Mouse (Mus musculus): Measurements from ENCODE around the gene Ugt1a6a. TPM values are rescaled to one million over a fixed set of nuclear protein-coding genes. Genes with fewer than 3 reads are reported as not detected.
A peak's percentile ranks its signal among the peaks of the same experiment; 100 is the strongest.

The Ugt1a6a gene
- polyA plus RNA-seq, 1 experiment from 2014 or later: 11.0 TPM

DNA sequence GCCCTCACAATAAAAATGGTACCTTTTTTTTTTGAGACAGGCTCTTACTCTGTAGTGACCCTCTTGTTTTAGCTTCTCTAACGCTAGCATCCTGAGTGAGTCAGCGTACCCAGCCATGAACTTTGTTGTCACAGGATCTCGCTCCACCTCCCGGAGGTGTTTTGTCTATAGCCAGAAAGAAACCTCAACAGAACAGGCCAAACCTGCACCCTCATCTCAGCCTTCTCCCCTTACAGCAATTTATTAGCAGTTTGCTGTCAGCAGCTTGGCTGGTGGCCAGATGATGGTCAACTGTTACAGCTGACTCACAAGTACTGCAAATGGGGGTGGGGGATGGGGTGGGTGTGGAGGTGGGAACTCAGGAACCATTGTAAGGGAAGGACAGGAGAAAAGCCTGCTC lies 127.6 kb downstream of the Ugt1a6a start:
- 0 out of 2 replicates have a peak, but pooled peaks cover 10% of the 10 kb centered on the region for H3K4me1 ChIP-seq (ENCODE audit: control insufficient read depth, insufficient read depth, low read length)
- no peak overlapping the region for H3K27ac ChIP-seq (ENCODE audit: low read length)
- H3K36me3 ChIP-seq (ENCODE audit: control insufficient read depth, insufficient read depth, low read length): peaks cover 66% of the 10 kb centered on the region
- no peaks in the 10 kb centered on the region for H3K9me3 ChIP-seq (ENCODE audit: control insufficient read depth, low read length)
- ATAC-seq: peak; percentile 9; the same call in 1 of the 2 replicates
- no peak overlapping the region for H3K4me2 ChIP-seq (ENCODE audit: low read depth, low read length)
- no peak overlapping the region for H3K9ac ChIP-seq (ENCODE audit: low read depth, low read length)
- no peaks in the 10 kb centered on the region for H3K27me3 ChIP-seq (replicated peaks; ENCODE audit: control insufficient read depth, insufficient read depth, low read length)
- 75% methylated on average over 4 of the region's 4 CpGs for WGBS
- H3K4me3 ChIP-seq (ENCODE audit: low read length): no peak overlapping the region

DNA sequence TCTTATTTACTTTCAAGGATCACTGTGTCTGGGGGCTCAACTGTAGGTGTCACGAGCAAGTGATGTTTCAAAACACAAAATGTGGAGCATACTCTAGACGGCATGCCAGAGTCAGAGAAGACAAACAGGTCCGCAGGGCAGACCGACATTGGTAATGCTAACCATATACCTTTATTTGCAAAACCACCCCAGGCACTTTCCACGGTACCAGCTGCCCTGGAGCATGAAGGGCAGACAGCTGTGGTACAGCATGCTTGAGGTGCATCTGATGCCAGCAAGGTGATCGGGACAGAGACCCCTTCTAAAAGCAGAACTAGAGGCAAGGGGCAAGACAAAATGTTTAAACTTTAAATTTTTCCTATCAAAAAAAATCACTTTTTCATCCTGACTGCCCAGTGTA lies 128.4 kb downstream of the Ugt1a6a start:
- ATAC-seq: no peak
- Histone ChIP-seq H3K4me3 (ENCODE audit: low read length) (no peak overlapping the region), H3K9me3 (ENCODE audit: control insufficient read depth, low read length) (no peaks in the 10 kb centered on the region), H3K4me2 (ENCODE audit: low read depth, low read length) (no peak overlapping the region), H3K4me1 (ENCODE audit: control insufficient read depth, insufficient read depth, low read length) (0 out of 2 replicates have a peak, but pooled peaks cover 10% of the 10 kb centered on the region), H3K27ac (ENCODE audit: low read length) (no peak overlapping the region), H3K27me3 (replicated peaks; ENCODE audit: control insufficient read depth, insufficient read depth, low read length) (no peaks in the 10 kb centered on the region), H3K9ac (ENCODE audit: low read depth, low read length) (no peak overlapping the region), H3K36me3 (ENCODE audit: control insufficient read depth, insufficient read depth, low read length) (peaks cover 73% of the 10 kb centered on the region)
- WGBS: 76% methylated on average over 6 of the region's 6 CpGs

DNA sequence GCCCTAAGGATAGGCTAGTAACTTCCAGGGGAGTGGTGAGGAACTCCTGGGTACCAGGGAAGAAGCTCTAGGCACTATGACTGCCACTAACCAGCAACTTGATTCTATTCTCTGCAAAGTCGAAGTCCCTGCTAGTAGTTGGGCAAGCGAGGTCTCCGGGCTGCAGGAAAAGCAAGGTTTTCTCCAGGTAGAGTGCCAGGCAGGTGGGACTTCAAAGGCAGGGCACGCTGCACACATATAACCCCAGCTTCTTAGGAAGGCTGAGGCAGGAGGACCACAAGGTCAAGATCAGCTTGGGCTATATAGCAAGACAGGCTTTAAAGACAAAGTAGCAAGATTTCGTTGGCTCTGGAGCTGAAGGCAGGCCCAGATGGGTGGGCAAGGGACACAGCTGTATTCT lies 129.2 kb downstream of the Ugt1a6a start:
- Histone ChIP-seq H3K4me1 (ENCODE audit: control insufficient read depth, insufficient read depth, low read length) (0 out of 2 replicates have a peak, but pooled peaks cover 10% of the 10 kb centered on the region), H3K4me3 (ENCODE audit: low read length) (no peak overlapping the region), H3K27ac (ENCODE audit: low read length) (no peak overlapping the region), H3K27me3 (replicated peaks; ENCODE audit: control insufficient read depth, insufficient read depth, low read length) (no peaks in the 10 kb centered on the region), H3K9me3 (ENCODE audit: control insufficient read depth, low read length) (no peaks in the 10 kb centered on the region), H3K36me3 (ENCODE audit: control insufficient read depth, insufficient read depth, low read length) (peaks cover 81% of the 10 kb centered on the region), H3K9ac (ENCODE audit: low read depth, low read length) (no peak overlapping the region), H3K4me2 (ENCODE audit: low read depth, low read length) (no peak overlapping the region)
- no peak for ATAC-seq
- WGBS: 91% methylated on average over 5 of the region's 5 CpGs

DNA sequence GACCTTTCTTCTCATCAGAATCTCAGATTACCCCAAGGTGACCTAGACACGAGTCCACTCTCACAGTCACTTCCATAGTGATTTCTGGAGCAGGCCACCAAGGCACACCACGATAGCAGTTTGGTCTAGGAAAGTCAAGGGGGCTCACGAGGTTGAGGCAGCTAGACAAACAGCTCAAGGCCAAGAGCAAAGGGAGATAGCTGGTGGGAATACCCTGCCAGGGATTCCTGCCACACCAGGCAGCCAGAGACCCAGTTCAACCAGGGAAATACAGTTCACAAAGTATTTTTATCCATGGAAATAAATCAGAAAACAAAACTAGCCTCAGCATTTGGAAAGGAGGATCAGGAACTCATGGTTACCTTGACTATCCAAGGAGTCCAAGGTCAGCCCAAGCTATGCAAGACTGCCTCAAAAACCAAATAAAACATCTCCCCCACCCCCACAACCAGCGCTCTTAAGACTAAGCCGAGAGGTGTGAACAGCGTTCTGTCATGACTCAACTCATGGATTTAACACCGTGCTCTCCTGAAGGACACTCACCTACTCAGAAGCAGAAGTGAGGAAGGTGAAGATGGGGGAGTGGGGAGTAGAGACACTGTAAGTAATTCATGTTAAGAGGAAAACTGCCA lies 129.7 kb downstream of the Ugt1a6a start:
- 0 out of 2 replicates have a peak, but pooled peaks cover 10% of the 10 kb centered on the region for H3K4me1 ChIP-seq (ENCODE audit: control insufficient read depth, insufficient read depth, low read length)
- no peaks in the 10 kb centered on the region for H3K27me3 ChIP-seq (replicated peaks; ENCODE audit: control insufficient read depth, insufficient read depth, low read length)
- 88% methylated on average over 7 of the region's 7 CpGs for WGBS
- no peak overlapping the region for H3K4me3 ChIP-seq (ENCODE audit: low read length)
- no peak overlapping the region for H3K9ac ChIP-seq (ENCODE audit: low read depth, low read length)
- no peaks in the 10 kb centered on the region for H3K9me3 ChIP-seq (ENCODE audit: control insufficient read depth, low read length)
- H3K36me3 ChIP-seq (ENCODE audit: control insufficient read depth, insufficient read depth, low read length): peaks cover 86% of the 10 kb centered on the region
- no peak overlapping the region for H3K27ac ChIP-seq (ENCODE audit: low read length)
- ATAC-seq: no peak
- no peak overlapping the region for H3K4me2 ChIP-seq (ENCODE audit: low read depth, low read length)

DNA sequence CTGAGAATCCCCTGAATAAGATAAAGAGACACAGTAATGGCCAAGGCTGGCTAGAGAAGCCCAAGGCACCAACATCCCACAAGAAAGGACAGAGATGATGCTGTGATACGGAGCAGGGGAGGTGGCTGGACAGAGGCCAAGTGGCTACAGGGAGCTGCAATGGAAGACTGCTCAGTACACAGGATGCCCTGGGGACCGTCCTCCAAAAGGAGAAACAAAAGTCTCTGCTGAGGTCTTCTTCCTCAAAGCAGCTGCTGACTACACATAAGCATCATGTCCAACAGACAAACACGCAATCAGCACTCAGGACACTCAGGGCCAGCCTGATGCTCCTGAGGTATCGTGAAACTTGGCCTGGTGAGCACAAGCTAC lies 130.2 kb downstream of the Ugt1a6a start:
- H3K4me3 ChIP-seq (ENCODE audit: low read length): no peak overlapping the region
- H3K4me1 ChIP-seq (ENCODE audit: control insufficient read depth, insufficient read depth, low read length): 0 out of 2 replicates have a peak, but pooled peaks cover 8% of the 10 kb centered on the region
- H3K9me3 ChIP-seq (ENCODE audit: control insufficient read depth, low read length): no peaks in the 10 kb centered on the region
- H3K36me3 ChIP-seq (ENCODE audit: control insufficient read depth, insufficient read depth, low read length): peaks cover 92% of the 10 kb centered on the region
- H3K27ac ChIP-seq (ENCODE audit: low read length): no peak overlapping the region
- no peak overlapping the region for H3K4me2 ChIP-seq (ENCODE audit: low read depth, low read length)
- no peak for ATAC-seq
- no peaks in the 10 kb centered on the region for H3K27me3 ChIP-seq (replicated peaks; ENCODE audit: control insufficient read depth, insufficient read depth, low read length)
- 77% methylated on average over 4 of the region's 4 CpGs for WGBS
- no peak overlapping the region for H3K9ac ChIP-seq (ENCODE audit: low read depth, low read length)

DNA sequence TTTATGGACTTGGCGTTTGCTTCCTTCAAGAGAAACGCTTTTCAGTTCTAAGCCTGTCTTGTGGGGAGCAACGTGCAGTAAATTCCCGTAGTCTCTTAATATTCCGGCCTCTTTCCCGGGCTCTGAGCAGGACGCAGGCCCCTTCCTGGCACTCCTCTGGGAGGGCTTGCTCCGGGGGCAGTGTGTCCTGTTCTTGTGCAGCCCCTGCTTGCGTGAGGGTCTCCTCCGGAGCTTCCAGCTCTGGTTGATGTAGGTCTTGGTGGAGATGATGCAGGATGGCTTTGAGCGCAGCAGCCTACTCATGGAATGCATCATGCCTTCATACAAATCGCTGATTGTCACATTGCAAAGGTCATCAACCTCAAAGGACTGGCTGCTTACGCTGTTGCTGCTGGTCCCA lies 131.5 kb downstream of the Ugt1a6a start:
- no peaks in the 10 kb centered on the region for H3K9me3 ChIP-seq (ENCODE audit: control insufficient read depth, low read length)
- H3K4me3 ChIP-seq (ENCODE audit: low read length): no peak overlapping the region
- 89% methylated on average over 13 of the region's 13 CpGs for WGBS
- no peak overlapping the region for H3K27ac ChIP-seq (ENCODE audit: low read length)
- no peak overlapping the region for H3K9ac ChIP-seq (ENCODE audit: low read depth, low read length)
- no peak for ATAC-seq
- H3K4me1 ChIP-seq (ENCODE audit: control insufficient read depth, insufficient read depth, low read length): 0 out of 2 replicates have a peak, but pooled peaks cover 5% of the 10 kb centered on the region
- peaks cover 88% of the 10 kb centered on the region for H3K36me3 ChIP-seq (ENCODE audit: control insufficient read depth, insufficient read depth, low read length)
- no peaks in the 10 kb centered on the region for H3K27me3 ChIP-seq (replicated peaks; ENCODE audit: control insufficient read depth, insufficient read depth, low read length)
- no peak overlapping the region for H3K4me2 ChIP-seq (ENCODE audit: low read depth, low read length)

DNA sequence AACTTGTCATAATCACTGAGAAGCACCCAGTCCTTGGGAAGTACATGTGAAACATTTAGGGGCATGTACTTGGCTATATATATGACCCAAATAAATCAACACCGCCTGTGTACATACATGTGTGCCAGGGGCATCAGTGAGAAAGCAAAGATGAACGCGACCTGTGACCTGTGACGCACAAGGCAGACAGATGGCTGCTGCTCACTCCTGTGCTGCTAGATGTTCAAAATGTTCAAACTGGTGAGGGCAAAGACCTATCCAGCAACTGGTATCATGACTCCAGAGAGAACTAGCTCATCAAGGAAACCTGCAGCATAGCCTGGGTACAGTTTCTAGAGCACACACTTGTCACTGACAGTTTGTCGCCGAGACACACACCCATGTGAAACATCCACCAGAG lies 132.9 kb downstream of the Ugt1a6a start:
- Histone ChIP-seq H3K9me3 (ENCODE audit: control insufficient read depth, low read length) (no peaks in the 10 kb centered on the region), H3K4me1 (ENCODE audit: control insufficient read depth, insufficient read depth, low read length) (0 out of 2 replicates have a peak, but pooled peaks cover 2% of the 10 kb centered on the region), H3K27ac (ENCODE audit: low read length) (no peak overlapping the region), H3K27me3 (replicated peaks; ENCODE audit: control insufficient read depth, insufficient read depth, low read length) (no peaks in the 10 kb centered on the region), H3K9ac (ENCODE audit: low read depth, low read length) (no peak overlapping the region), H3K4me2 (ENCODE audit: low read depth, low read length) (no peak overlapping the region), H3K4me3 (ENCODE audit: low read length) (no peak overlapping the region), H3K36me3 (ENCODE audit: control insufficient read depth, insufficient read depth, low read length) (peaks cover 87% of the 10 kb centered on the region)
- 94% methylated on average over 6 of the region's 6 CpGs for WGBS
- no peak for ATAC-seq

DNA sequence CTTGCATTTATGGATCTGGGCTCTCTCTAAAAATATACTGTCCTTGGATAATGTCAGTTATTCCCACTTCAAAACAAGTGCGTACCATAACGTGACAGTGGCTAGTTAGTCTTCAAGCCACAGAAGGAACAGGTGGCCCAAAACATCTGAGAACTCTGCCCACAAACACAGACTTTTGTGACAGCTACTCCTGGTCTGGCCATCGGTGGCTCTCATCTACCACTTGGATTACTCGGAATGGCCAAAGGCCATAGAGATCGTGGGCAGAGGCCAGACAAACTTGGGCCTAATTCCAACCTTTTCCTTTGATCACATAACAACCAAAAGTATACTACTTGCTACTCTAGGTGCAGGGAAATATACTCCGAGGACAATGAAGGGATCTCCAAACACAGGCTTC lies 133.5 kb downstream of the Ugt1a6a start:
- no peak for ATAC-seq
- 87% methylated on average over 6 of the region's 6 CpGs for WGBS

More for the DNA sequence above, 133.5 kb downstream of the Ugt1a6a start:
- Histone ChIP-seq H3K36me3 (ENCODE audit: control insufficient read depth, insufficient read depth, low read length) (peaks cover 86% of the 10 kb centered on the region), H3K9ac (ENCODE audit: low read depth, low read length) (no peak overlapping the region), H3K9me3 (ENCODE audit: control insufficient read depth, low read length) (no peaks in the 10 kb centered on the region), H3K4me3 (ENCODE audit: low read length) (no peak overlapping the region), H3K4me2 (ENCODE audit: low read depth, low read length) (no peak overlapping the region), H3K4me1 (ENCODE audit: control insufficient read depth, insufficient read depth, low read length) (no peaks in the 10 kb centered on the region), H3K27me3 (replicated peaks; ENCODE audit: control insufficient read depth, insufficient read depth, low read length) (no peaks in the 10 kb centered on the region), H3K27ac (ENCODE audit: low read length) (no peak overlapping the region)

Data from intestine, embryonic 16.5 days (tissue).